Mouse (Mus musculus) erythroblast, adult 5-6 weeks (primary cell): ENCODE measurements around the gene P3h1. TPM values are rescaled to one million over a fixed set of nuclear protein-coding genes. Genes with fewer than 3 reads are reported as not detected.
A peak's percentile ranks its signal among the peaks of the same experiment; 100 is the strongest.
"Not testable (repeated sequence)": the region's sequence is repeated elsewhere in the genome, so short reads cannot be mapped to it uniquely, and the experiment has no call there.

Experiments used
- ATAC-seq: replicated peaks from 2 replicates; pipeline ENCODE4 v1.8.0; 2016; ENCODE audit warnings: moderate number of reproducible peaks, mild to moderate bottlenecking, moderate TSS enrichment, inconsistent platforms; ENCODE audit not compliant: poor library complexity, low FRiP score, severe bottlenecking
- total RNA-seq, 2 experiments: library from RNA; stranded (forward) in 1 of 2; stranded (reverse) in 1 of 2; fragments of 150-400 nt in 1 of 2; fragments of 200-764, 138-1000 nt in 1 of 2; gene quantifications; 2 replicates each; pipeline versions ENCODE4 v1.2.3 to v1.2.4; 2015 to 2017; ENCODE audit warnings: low replicate concordance in 2 of 2

P3h1 gene
- total RNA-seq, 2 experiments from 2014 or later, result 2.9 to 4.2 TPM

DNA sequence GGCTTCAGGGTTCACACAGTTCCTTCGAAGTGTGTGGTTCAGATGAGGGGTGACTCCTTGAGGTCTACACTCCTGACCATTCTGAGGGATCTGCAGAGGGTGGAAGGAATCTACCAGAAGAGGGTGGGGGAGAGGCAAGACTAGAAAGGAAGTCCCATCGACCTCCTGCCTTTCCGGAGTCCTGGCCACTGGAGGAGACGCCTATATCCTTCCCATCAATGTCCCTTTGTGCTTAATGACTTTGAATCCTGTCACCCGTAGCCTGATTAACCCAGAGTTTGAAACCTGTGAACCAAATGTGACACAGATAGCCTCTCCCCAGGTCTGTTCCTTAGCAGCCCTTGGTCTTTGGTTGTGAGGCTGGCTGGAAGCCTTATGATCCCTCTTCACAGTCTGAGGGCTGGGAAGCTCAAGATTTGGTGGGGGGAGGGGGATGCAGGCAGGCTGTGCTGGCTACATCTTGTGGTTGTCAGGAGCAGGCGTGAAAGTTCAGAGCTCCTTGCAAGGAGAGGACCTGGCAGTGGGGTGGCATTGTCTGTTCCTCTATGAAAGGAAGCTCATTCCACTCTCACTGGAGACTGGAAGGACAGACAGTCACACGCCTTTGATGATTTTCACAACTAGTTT is 28.5 kb downstream of the P3h1 start:
- no peak for ATAC-seq

DNA sequence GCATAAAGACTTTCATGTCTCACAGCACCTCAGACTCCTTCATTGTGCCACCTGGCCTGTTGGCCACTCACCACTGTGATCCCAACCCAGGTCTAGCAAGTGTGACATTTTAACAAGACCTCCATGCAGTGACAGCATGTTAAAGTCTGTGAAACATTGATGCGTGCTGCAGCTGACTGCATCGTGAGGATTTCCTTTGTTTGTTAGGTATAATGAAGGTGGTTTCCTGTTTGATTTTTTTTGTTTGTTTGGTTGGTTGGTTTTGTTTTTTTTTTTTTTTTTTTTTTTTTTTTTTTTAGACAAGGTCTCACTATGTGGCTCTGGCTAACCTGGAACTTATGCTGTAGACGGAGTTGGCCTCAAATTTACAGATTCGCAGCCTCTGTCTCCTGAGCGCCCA is 29.8 kb downstream of the P3h1 start:
- ATAC-seq, result no peak

DNA sequence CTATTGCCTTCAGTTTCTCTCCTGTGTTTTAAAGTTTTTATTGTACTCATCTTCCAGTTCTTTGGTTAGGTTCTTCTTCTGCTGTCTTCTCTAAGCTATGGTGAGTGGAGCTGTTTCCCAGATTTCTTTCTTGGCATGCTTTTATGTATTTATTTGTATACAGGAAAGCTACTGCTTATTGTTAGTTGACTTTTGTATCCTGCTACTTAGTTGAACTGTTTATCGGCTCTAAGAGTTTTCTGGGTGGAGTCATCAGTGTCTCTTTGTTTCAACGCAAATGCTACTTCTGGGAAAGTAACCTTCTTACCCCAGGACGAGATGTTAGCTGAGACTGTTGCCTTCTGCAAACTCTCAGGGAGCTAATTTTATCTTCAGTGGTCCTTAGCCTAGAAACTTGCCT is 30.7 kb downstream of the P3h1 start:
- no peak for ATAC-seq

GRCm38 (mm10) chr4:119266606-119267005 is 33.9 kb downstream of the P3h1 start:
- no peak for ATAC-seq

DNA sequence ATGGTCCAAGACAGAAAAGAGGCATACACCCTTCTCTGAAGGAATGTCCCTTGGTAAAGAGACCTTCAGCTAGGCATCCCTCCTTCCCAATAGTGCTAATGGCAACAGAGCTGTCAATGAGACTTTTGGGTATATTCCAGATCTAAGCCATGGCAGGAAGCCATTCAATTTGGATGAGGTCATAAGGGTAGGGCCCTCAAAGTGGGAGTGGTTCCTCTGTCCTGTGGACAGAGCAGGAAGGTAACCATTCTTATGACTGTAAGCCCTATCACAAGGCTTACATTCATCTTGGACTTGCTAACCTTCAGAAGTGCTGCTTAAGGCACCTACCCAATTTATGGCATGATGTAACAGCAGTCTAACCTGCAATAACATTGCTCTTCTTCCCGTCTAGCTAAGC is 41.9 kb downstream of the P3h1 start:
- no peak for ATAC-seq

GRCm38 (mm10) chr4:119275226-119275625 is 42.5 kb downstream of the P3h1 start:
- ATAC-seq, result no peak

DNA sequence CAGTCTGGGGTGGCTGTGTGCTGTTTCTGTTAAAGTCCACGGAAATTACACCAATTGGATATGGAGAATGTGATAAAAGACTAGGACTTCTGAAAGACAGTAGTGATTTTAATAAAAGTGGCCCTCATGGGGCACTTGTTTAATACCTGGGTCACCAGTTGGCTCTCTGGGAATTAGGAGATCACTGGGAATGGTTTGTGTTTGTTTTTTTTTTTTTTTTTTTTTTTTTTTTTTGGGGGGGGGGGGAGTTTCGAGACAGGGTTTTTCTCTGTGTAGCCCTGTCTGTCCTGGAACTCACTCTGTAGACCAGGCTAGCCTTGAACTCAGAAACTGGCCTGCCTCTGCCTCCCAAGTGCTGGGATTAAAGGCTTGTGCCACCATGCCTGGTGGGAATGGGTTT is 43.0 kb downstream of the P3h1 start:
- no peak for ATAC-seq

- not testable (repeated sequence) for ATAC-seq
These were observed 46.1 kb downstream of the P3h1 start for GRCm38 (mm10) chr4:119278784-119279183.

- ATAC-seq, result no peak
These were observed 52.1 kb downstream of the P3h1 start for GRCm38 (mm10) chr4:119284861-119285260.

DNA sequence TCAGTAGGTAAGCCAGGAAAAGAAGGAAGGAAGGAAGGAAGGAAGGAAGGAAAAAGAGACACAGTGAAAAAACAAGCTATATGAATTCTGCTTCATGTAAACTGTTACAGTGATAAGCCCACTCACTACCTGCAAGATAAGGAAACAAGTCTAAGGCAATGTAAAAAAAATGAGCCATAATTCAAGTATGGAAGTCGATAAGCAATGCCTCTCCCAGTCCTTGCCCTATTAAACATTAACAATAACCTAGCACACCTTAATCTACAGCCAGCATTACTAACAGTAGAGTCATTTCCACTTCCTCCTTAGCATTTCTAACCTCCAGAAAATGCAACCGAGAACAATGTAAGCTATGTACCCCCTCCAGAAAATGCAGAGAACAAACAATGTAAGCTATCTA is 52.6 kb downstream of the P3h1 start:
- ATAC-seq, result no peak

GRCm38 (mm10) chr4:119291921-119292320 is 59.2 kb downstream of the P3h1 start:
- no peak for ATAC-seq

DNA sequence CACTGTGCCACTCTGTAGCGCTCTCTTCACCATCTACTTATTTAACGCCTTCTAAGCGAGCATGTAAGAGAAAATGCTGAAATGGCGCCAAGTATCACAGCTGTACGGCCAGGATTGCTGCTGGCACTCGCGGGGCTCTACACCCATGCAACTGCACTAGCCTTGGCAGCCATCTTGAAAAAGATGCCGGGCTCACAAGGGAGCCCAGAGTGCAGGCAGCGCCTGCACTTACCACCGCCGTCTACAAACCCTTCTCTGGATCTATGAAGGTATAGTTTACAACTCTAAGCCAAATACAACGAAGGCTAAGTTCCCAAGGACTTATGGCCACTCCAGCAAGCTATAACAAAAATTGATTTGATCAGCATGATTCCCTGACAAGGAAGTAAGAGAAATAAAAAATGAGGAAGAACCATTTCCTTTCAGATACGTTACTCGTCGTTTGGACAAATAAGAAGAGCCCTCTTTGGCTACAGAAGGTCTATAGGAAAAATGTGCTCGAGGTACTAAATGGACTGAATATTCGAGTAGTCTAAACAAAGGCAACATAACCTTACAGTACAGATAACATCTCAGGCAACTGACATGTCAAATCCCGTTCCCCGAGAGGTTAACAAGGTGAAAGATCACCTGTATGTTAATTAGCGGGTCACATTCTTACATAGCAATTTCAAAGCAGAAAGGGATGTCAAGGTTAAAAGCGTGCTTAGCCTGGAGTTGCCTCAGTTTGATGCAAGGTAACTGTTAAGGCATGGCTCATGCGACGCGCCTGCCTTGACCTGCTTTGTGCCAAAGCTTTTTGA is 60.3 kb downstream of the P3h1 start:
- ATAC-seq, result peak; percentile 66

- ATAC-seq, result no peak
These were observed 61.0 kb downstream of the P3h1 start for GRCm38 (mm10) chr4:119293574-119294258.

- ATAC-seq, result peak; percentile 98
These were observed 61.9 kb downstream of the P3h1 start, which contains the start of gene Ybx1 for GRCm38 (mm10) chr4:119294415-119295133. Gene Ybx1, minus strand, starts transcription at chr4:119294604.

DNA sequence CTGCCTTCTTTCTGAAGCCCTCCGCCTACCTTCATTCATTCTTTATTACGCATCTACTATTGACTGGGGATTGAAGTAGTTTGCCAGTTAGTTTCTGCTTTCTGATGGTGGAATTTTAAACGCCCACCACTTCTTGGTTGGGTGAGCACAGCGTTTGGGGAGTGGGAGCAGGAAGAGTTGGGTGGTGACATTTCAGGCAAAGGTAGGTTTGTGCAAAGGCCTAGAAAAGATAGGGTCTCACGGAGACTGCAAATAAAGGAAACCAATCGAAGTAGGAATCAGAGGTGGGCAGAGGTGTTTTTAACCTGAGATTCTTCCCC is 62.4 kb downstream of the P3h1 start:
- ATAC-seq, result no peak

DNA sequence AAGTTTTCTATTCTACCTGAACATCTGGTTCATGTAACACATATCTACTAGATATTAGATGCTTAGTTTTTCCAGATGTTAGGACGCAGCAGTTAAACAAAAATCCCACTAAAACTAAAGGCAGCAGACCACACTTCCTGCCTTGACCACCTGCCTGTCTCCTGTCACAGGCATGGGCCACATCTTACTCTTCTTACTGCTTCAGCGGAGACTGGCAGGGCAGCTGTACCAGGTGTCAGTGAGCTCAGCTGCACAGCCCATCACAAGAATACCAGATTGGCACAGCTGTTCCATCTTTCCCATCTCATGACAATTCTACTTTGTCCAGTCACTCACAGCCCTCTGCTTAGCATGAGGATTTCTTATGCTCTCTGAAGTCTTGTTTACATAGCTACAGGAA is 64.6 kb downstream of the P3h1 start:
- ATAC-seq, result no peak
